Mouse (Mus musculus): ENCODE measurements at regions not wholly inside any gene's neighbourhood (a gene's known extent, or its start where the extent isn't known, plus 50 kb on each side); places are given as distances from the start of the nearest gene placed in this dataset.

- no peak for ATAC-seq
- no peaks in the 10 kb centered on the region for H3K9me3 ChIP-seq
- no peak overlapping the region for H3K9ac ChIP-seq (replicated peaks)
- no peak overlapping the region for H3K27ac ChIP-seq
- 54% methylated on average over 3 of the region's 3 CpGs for WGBS
- no peak overlapping the region for H3K4me3 ChIP-seq (replicated peaks)
- no peaks in the 10 kb centered on the region for H3K36me3 ChIP-seq
- H3K4me1 ChIP-seq (replicated peaks): no peaks in the 10 kb centered on the region
- no peaks in the 10 kb centered on the region for H3K27me3 ChIP-seq
- H3K4me2 ChIP-seq (replicated peaks): no peak overlapping the region
These were observed 88.4 kb downstream of the AI593442 start for GRCm38 (mm10) chr9:52591188-52591587.

DNA sequence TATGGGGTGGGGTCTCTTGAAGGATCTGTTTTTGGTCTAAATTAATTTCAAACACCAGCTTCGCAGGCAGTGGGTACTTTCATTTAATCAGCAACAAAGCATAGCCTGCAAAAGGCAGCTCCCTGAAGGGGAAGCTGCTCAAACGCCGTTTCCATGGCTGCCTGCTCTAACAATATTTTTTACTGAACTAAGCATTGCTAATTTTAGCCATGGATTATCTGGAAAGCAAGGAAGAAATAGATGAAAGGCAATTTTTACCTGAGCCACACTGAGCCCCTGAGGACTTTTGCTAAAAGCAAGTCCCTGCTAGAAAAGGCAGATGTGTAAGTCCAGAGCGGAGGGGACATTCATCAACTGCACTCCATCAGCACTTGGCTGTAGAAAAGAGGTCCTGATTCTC is 105.5 kb downstream of the AI593442 start:
- Histone ChIP-seq H3K36me3 (no peaks in the 10 kb centered on the region), H3K9me3 (no peaks in the 10 kb centered on the region), H3K27me3 (no peaks in the 10 kb centered on the region), H3K9ac (replicated peaks) (no peak overlapping the region), H3K4me3 (replicated peaks) (no peak overlapping the region), H3K4me2 (replicated peaks) (no peak overlapping the region), H3K4me1 (replicated peaks) (0 out of 2 replicates have a peak, but pooled peaks cover 5% of the 10 kb centered on the region), H3K27ac (peak overlapping the region; percentile 7; the same call in 1 of the 2 replicates)
- WGBS: 57% methylated on average over 4 of the region's 4 CpGs
- no peak for ATAC-seq

- WGBS: 40% methylated on average over 2 of the region's 2 CpGs
- Histone ChIP-seq H3K27me3 (no peaks in the 10 kb centered on the region), H3K9ac (replicated peaks) (no peak overlapping the region), H3K27ac (no peak overlapping the region), H3K4me1 (replicated peaks) (no peaks in the 10 kb centered on the region), H3K9me3 (no peaks in the 10 kb centered on the region), H3K4me2 (replicated peaks) (no peak overlapping the region), H3K4me3 (replicated peaks) (no peak overlapping the region), H3K36me3 (no peaks in the 10 kb centered on the region)
- no peak for ATAC-seq
These were observed 127.9 kb downstream of the AI593442 start for GRCm38 (mm10) chr9:52551577-52552281.

- no peaks in the 10 kb centered on the region for H3K27me3 ChIP-seq
- H3K9ac ChIP-seq (replicated peaks): no peak overlapping the region
- no peak overlapping the region for H3K4me3 ChIP-seq (replicated peaks)
- H3K36me3 ChIP-seq: no peaks in the 10 kb centered on the region
- no peak overlapping the region for H3K4me2 ChIP-seq (replicated peaks)
- WGBS: 88% methylated on average over 2 of the region's 2 CpGs
- ATAC-seq: no peak
- H3K9me3 ChIP-seq: no peaks in the 10 kb centered on the region
- no peaks in the 10 kb centered on the region for H3K4me1 ChIP-seq (replicated peaks)
- H3K27ac ChIP-seq: no peak overlapping the region
These were observed 133.5 kb downstream of the AI593442 start for GRCm38 (mm10) chr9:52546071-52546470.

DNA sequence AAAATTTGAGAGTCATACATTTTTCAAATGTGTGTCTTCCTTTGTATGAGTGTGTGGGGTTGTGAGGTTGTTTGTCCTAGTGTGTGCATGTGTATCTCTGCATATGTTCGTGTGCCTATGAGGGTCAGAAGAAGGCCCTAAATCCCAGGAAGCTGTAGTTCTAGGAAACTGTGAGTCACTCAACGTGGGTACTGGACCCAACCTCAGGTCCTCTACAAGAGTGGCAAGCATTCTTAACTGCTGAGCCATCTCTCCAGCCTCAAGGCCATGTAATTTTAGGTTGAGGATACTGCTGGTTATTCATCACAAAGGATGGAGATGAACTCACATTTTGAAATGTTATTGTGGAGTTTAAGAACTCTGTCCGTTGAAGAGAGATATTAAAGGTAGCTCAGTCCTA is 140.5 kb downstream of the AI593442 start:
- ATAC-seq: no peak
- no peaks in the 10 kb centered on the region for H3K27me3 ChIP-seq
- H3K4me2 ChIP-seq (replicated peaks): no peak overlapping the region
- H3K9me3 ChIP-seq: no peaks in the 10 kb centered on the region
- 85% methylated on average over 3 of the region's 3 CpGs for WGBS
- no peak overlapping the region for H3K4me3 ChIP-seq (replicated peaks)
- H3K27ac ChIP-seq: no peak overlapping the region
- H3K4me1 ChIP-seq (replicated peaks): no peaks in the 10 kb centered on the region
- no peak overlapping the region for H3K9ac ChIP-seq (replicated peaks)
- H3K36me3 ChIP-seq: no peaks in the 10 kb centered on the region

- H3K9me3 ChIP-seq: no peaks in the 10 kb centered on the region
- no peaks in the 10 kb centered on the region for H3K27me3 ChIP-seq
- no peak overlapping the region for H3K4me3 ChIP-seq (replicated peaks)
- 94% methylated on average over 6 of the region's 6 CpGs for WGBS
- H3K27ac ChIP-seq: no peak overlapping the region
- H3K4me1 ChIP-seq (replicated peaks): no peaks in the 10 kb centered on the region
- no peak for ATAC-seq
- no peak overlapping the region for H3K9ac ChIP-seq (replicated peaks)
- H3K36me3 ChIP-seq: no peaks in the 10 kb centered on the region
- H3K4me2 ChIP-seq (replicated peaks): no peak overlapping the region
These were observed 150.1 kb downstream of the AI593442 start for GRCm38 (mm10) chr9:52529444-52529915.

GRCm38 (mm10) chr9:52500487-52500886 is 179.1 kb downstream of the AI593442 start:
- WGBS: 74% methylated on average over 3 of the region's 3 CpGs
- Histone ChIP-seq H3K4me3 (replicated peaks) (no peak overlapping the region), H3K9ac (replicated peaks) (no peak overlapping the region), H3K4me2 (replicated peaks) (no peak overlapping the region), H3K27ac (no peak overlapping the region), H3K9me3 (no peaks in the 10 kb centered on the region), H3K4me1 (replicated peaks) (no peaks in the 10 kb centered on the region), H3K36me3 (no peaks in the 10 kb centered on the region), H3K27me3 (no peaks in the 10 kb centered on the region)
- ATAC-seq: no peak

GRCm38 (mm10) chr9:52495483-52496270 is 183.9 kb downstream of the AI593442 start:
- WGBS: 60% methylated on average over 8 of the region's 8 CpGs
- H3K4me1 ChIP-seq (replicated peaks): no peaks in the 10 kb centered on the region
- H3K9me3 ChIP-seq: no peaks in the 10 kb centered on the region
- H3K9ac ChIP-seq (replicated peaks): no peak overlapping the region
- H3K27ac ChIP-seq: no peak overlapping the region
- H3K36me3 ChIP-seq: no peaks in the 10 kb centered on the region
- H3K4me3 ChIP-seq (replicated peaks): no peak overlapping the region
- H3K4me2 ChIP-seq (replicated peaks): no peak overlapping the region
- no peak for ATAC-seq
- H3K27me3 ChIP-seq: no peaks in the 10 kb centered on the region

- Histone ChIP-seq H3K27me3 (no peaks in the 10 kb centered on the region), H3K4me3 (replicated peaks) (no peak overlapping the region), H3K4me2 (replicated peaks) (no peak overlapping the region), H3K4me1 (replicated peaks) (no peaks in the 10 kb centered on the region), H3K9me3 (no peaks in the 10 kb centered on the region), H3K36me3 (no peaks in the 10 kb centered on the region), H3K27ac (peak overlapping the region; percentile 54; the same call in 1 of the 2 replicates), H3K9ac (replicated peaks) (no peak overlapping the region)
- WGBS: 46% methylated on average over 2 of the region's 2 CpGs
- peak; percentile 72 for ATAC-seq
These were observed 186.6 kb downstream of the AI593442 start for GRCm38 (mm10) chr9:52492947-52493505.

DNA sequence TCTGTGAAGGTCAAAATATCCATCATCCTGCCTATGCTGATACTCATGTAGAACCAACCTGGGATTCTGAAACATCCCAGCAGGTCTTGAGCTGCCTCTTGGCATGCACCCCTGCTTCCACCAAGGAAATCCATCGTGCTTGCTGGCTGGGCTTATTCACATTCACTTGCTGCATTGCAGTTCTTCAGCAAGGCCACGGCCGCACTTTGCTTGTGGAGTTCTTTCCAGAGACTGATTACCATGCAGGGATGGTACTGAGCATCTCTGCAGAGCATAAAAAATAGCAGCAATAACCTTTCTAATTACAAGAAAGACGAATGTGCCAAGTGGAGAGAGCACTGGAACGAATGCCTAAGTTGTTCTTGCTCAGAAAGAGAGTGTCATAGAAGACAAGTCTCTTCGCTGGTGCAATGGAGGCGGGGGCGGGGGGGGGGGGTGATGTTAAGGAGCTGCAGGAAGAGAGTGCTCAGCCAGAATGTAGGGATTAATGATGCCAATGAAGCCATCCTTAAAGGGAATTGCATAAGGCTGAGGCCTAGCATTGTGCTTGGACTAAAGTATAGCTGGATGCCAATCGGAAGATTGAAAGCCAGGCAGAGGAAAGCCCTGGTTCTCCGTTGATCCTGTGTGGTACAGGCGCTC is 205.9 kb downstream of the AI593442 start:
- ATAC-seq: no peak

GRCm38 (mm10) chr9:52472859-52473258 is 206.7 kb downstream of the AI593442 start:
- Histone ChIP-seq H3K4me2 (replicated peaks) (no peak overlapping the region), H3K27ac (no peak overlapping the region), H3K27me3 (no peaks in the 10 kb centered on the region), H3K9ac (replicated peaks) (no peak overlapping the region), H3K36me3 (no peaks in the 10 kb centered on the region), H3K9me3 (no peaks in the 10 kb centered on the region), H3K4me1 (replicated peaks) (no peaks in the 10 kb centered on the region), H3K4me3 (replicated peaks) (no peak overlapping the region)
- no peak for ATAC-seq
- 83% methylated on average over 8 of the region's 8 CpGs for WGBS

More for the DNA sequence above, 205.9 kb downstream of the AI593442 start:
- H3K9ac ChIP-seq (replicated peaks): no peak overlapping the region
- no peaks in the 10 kb centered on the region for H3K27me3 ChIP-seq
- H3K4me3 ChIP-seq (replicated peaks): no peak overlapping the region
- no peaks in the 10 kb centered on the region for H3K4me1 ChIP-seq (replicated peaks)
- no peak overlapping the region for H3K27ac ChIP-seq
- H3K36me3 ChIP-seq: no peaks in the 10 kb centered on the region
- H3K9me3 ChIP-seq: no peaks in the 10 kb centered on the region
- H3K4me2 ChIP-seq (replicated peaks): no peak overlapping the region
- 80% methylated on average over 11 of the region's 11 CpGs for WGBS

GRCm38 (mm10) chr9:52458518-52458917 is 221.1 kb downstream of the AI593442 start:
- no peaks in the 10 kb centered on the region for H3K27me3 ChIP-seq
- no peak overlapping the region for H3K4me3 ChIP-seq (replicated peaks)
- no peak for ATAC-seq
- 89% methylated on average over 2 of the region's 2 CpGs for WGBS
- no peak overlapping the region for H3K27ac ChIP-seq
- no peak overlapping the region for H3K4me2 ChIP-seq (replicated peaks)
- H3K9me3 ChIP-seq: no peaks in the 10 kb centered on the region
- H3K4me1 ChIP-seq (replicated peaks): no peaks in the 10 kb centered on the region
- no peaks in the 10 kb centered on the region for H3K36me3 ChIP-seq
- no peak overlapping the region for H3K9ac ChIP-seq (replicated peaks)
